Mouse (Mus musculus) yolk sac, embryonic 10.5 days (tissue): ENCODE results near the gene Olfr324.

Experiments used
- DNase-seq: peaks from one replicate; pipeline ENCODE4 v3.0.0-alpha.2; 2017; ENCODE audit warnings: low spot score

The Olfr324 gene

GRCm38 (mm10) chr11:58594814-58595213 is at the start of gene Olfr324:
TSS of gene Olfr324 (plus strand) at chr11:58595114.
- DNase-seq: no peak

GRCm38 (mm10) chr11:58546322-58546721 is 48.6 kb upstream of the Olfr324 start, which contains the start of gene Olfr329-ps:
TSS of gene Olfr329-ps (minus strand) at chr11:58546422.
- DNase-seq: no peak

- DNase-seq: no peak
Measured at GRCm38 (mm10) chr11:58555536-58555935, 39.4 kb upstream of the Olfr324 start, which contains the start of gene Olfr328. TSS of gene Olfr328 (minus strand) at chr11:58555636.

- no peak for DNase-seq
Measured at GRCm38 (mm10) chr11:58570405-58570804, 24.5 kb upstream of the Olfr324 start, which contains the start of gene Olfr224. TSS of gene Olfr224 (minus strand) at chr11:58570553.

GRCm38 (mm10) chr11:58577430-58577829 is 17.5 kb upstream of the Olfr324 start, which contains the start of gene Olfr325:
TSS of gene Olfr325 (plus strand) at chr11:58577730.
- no peak for DNase-seq

GRCm38 (mm10) chr11:58578636-58579035 is 16.3 kb upstream of the Olfr324 start:
- no peak for DNase-seq

- DNase-seq: peak; percentile 5
Measured at GRCm38 (mm10) chr11:58587898-58588348, 7.0 kb upstream of the Olfr324 start.

- DNase-seq: no peak
Measured at GRCm38 (mm10) chr11:58588620-58589250, 6.2 kb upstream of the Olfr324 start.

GRCm38 (mm10) chr11:58597837-58598236 is 2.9 kb downstream of the Olfr324 start:
- no peak for DNase-seq

- DNase-seq: no peak
Measured at GRCm38 (mm10) chr11:58602062-58602461, 7.1 kb downstream of the Olfr324 start.

GRCm38 (mm10) chr11:58602800-58603560 is 8.1 kb downstream of the Olfr324 start:
- DNase-seq: no peak

- DNase-seq: peak; percentile 22
Measured at GRCm38 (mm10) chr11:58604688-58605087, 9.8 kb downstream of the Olfr324 start.

GRCm38 (mm10) chr11:58605228-58605627 is 10.3 kb downstream of the Olfr324 start:
- peak; percentile 9 for DNase-seq

- no peak for DNase-seq
Measured at GRCm38 (mm10) chr11:58606177-58606919, 11.4 kb downstream of the Olfr324 start.

GRCm38 (mm10) chr11:58607030-58607429 is 12.1 kb downstream of the Olfr324 start:
- DNase-seq: no peak

- DNase-seq: no peak
Measured at GRCm38 (mm10) chr11:58613359-58613758, 18.4 kb downstream of the Olfr324 start.

GRCm38 (mm10) chr11:58614526-58614925 is 19.6 kb downstream of the Olfr324 start:
- no peak for DNase-seq

GRCm38 (mm10) chr11:58615975-58616374 is 21.1 kb downstream of the Olfr324 start, which contains the start of gene 2210407C18Rik:
TSS of gene 2210407C18Rik (minus strand) at chr11:58616075.
- no peak for DNase-seq

- no peak for DNase-seq
Measured at GRCm38 (mm10) chr11:58618369-58618768, 23.5 kb downstream of the Olfr324 start.

GRCm38 (mm10) chr11:58618793-58619192 is 23.9 kb downstream of the Olfr324 start:
- no peak for DNase-seq

- DNase-seq: no peak
Measured at GRCm38 (mm10) chr11:58626146-58626545, 31.2 kb downstream of the Olfr324 start.

- no peak for DNase-seq
Measured at GRCm38 (mm10) chr11:58630401-58630800, 35.5 kb downstream of the Olfr324 start, which contains the start of gene Olfr323. TSS of gene Olfr323 (minus strand) at chr11:58630501.
